Mouse (Mus musculus) CH12.LX (cell line): ENCODE data around the gene Cdx4. TPM values are rescaled to one million over a fixed set of nuclear protein-coding genes. Genes with fewer than 3 reads are reported as not detected.

Source experiments
- DNase-seq: peaks from one replicate; pipeline ENCODE4 v3.0.0-alpha.2; 2013; ENCODE audit errors: extremely low read depth
- H3K27ac ChIP-seq: 2 replicates; pipeline ENCODE4 v1.5.1; 2012; ENCODE audit warnings: low read depth, mild to moderate bottlenecking, control low read depth, moderate library complexity; ENCODE audit not compliant: insufficient read depth
- H3K27me3 ChIP-seq: replicated peaks from 2 replicates; pipeline ENCODE3; 2012; ENCODE audit warnings: inconsistent platforms
- H3K36me3 ChIP-seq, 2 experiments: replicated peaks in 1 of 2; 2 replicates each; pipeline versions ENCODE3 to v1.6.1; 2012; ENCODE audit warnings: inconsistent platforms in 1 of 2, low read length in 1 of 2, mild to moderate bottlenecking in 1 of 2, mixed read lengths in 1 of 2, moderate library complexity in 1 of 2; ENCODE audit not compliant: control insufficient read depth in 1 of 2, insufficient read depth in 1 of 2
- H3K4me1 ChIP-seq, 2 experiments: 2 replicates each; pipeline ENCODE4 v1.6.1; 2012; ENCODE audit warnings: inconsistent platforms in 1 of 2, moderate library complexity in 1 of 2; ENCODE audit not compliant: insufficient read depth in 2 of 2, control insufficient read depth in 1 of 2
- H3K4me2 ChIP-seq: 2 replicates; pipeline ENCODE4 v1.6.1; 2012; ENCODE audit warnings: low read depth, mild to moderate bottlenecking, control low read depth; ENCODE audit not compliant: poor library complexity, insufficient read depth, severe bottlenecking
- H3K4me3 ChIP-seq, 3 experiments: fragments of 150-350 bp in 1 of 3; sonication (generic) in 1 of 3; replicated peaks in 1 of 3; 2 replicates each; pipeline versions ENCODE3 to v1.5.1; 2011 to 2012; ENCODE audit warnings: low read depth in 2 of 3, low read length in 2 of 3, mild to moderate bottlenecking in 2 of 3, moderate library complexity in 2 of 3, control low read depth in 1 of 3, improper control_type of control experiment in 1 of 3, inconsistent platforms in 1 of 3, mixed read lengths in 1 of 3; ENCODE audit not compliant: poor library complexity in 1 of 3
- H3K79me2 ChIP-seq: replicated peaks from 2 replicates; pipeline ENCODE4 v1.6.1; 2012; ENCODE audit warnings: mild to moderate bottlenecking, moderate library complexity; ENCODE audit not compliant: control insufficient read depth, poor library complexity, insufficient read depth, severe bottlenecking; ENCODE audit errors: extremely low read depth
- H3K9ac ChIP-seq: 2 replicates; pipeline ENCODE4 v1.6.1; 2012; ENCODE audit warnings: low read depth, mild to moderate bottlenecking, control low read depth, moderate library complexity; ENCODE audit not compliant: insufficient read depth
- H3K9me3 ChIP-seq: replicated peaks from 2 replicates; pipeline ENCODE3; 2012; ENCODE audit warnings: low read length, inconsistent platforms, mixed read lengths
- BHLHE40 ChIP-seq: IDR thresholded peaks from 2 replicates; pipeline ENCODE4 v1.6.1; 2011; ENCODE audit warnings: mild to moderate bottlenecking, low read depth, low read length, improper control_type of control experiment
- CHD1 ChIP-seq: IDR thresholded peaks from 2 replicates; pipeline ENCODE4 v1.6.1; 2012; ENCODE audit warnings: low read depth, low read length, improper control_type of control experiment, inconsistent platforms
- CHD2 ChIP-seq: IDR thresholded peaks from 2 replicates; pipeline ENCODE4 v1.6.1; 2011; ENCODE audit warnings: low read length, improper control_type of control experiment
- E2F4 ChIP-seq: IDR thresholded peaks from 2 replicates; pipeline ENCODE4 v1.6.1; 2011; ENCODE audit warnings: low read depth, low read length, improper control_type of control experiment; ENCODE audit not compliant: insufficient replicate concordance
- ELF1 ChIP-seq: IDR thresholded peaks from 2 replicates; pipeline ENCODE4 v1.6.1; 2014; ENCODE audit warnings: low read depth, mild to moderate bottlenecking, inconsistent platforms, low read length, improper control_type of control experiment
- EP300 ChIP-seq: IDR thresholded peaks from 2 replicates; pipeline ENCODE4 v1.6.1; 2011; ENCODE audit warnings: low read length, improper control_type of control experiment
- GABPA ChIP-seq: IDR thresholded peaks from 2 replicates; pipeline ENCODE4 v1.6.1; 2012; ENCODE audit warnings: low read depth, low read length, improper control_type of control experiment, inconsistent platforms; ENCODE audit not compliant: insufficient replicate concordance
- HCFC1 ChIP-seq: IDR thresholded peaks from 2 replicates; pipeline ENCODE4 v1.6.1; 2012; ENCODE audit warnings: low read depth, mild to moderate bottlenecking, inconsistent platforms, low read length, improper control_type of control experiment
- IRF4 ChIP-seq: IDR thresholded peaks from 2 replicates; pipeline ENCODE4 v1.6.1; 2014; ENCODE audit warnings: low read depth, mild to moderate bottlenecking, inconsistent platforms, low read length, improper control_type of control experiment
- JUN ChIP-seq: IDR thresholded peaks from 2 replicates; pipeline ENCODE4 v1.6.1; 2011; ENCODE audit warnings: low read depth, mild to moderate bottlenecking, low read length, improper control_type of control experiment, moderate library complexity; ENCODE audit not compliant: insufficient read depth
- KAT2A ChIP-seq: IDR thresholded peaks from 2 replicates; pipeline ENCODE4 v1.6.1; 2012; ENCODE audit warnings: low read length, improper control_type of control experiment, inconsistent platforms; ENCODE audit not compliant: insufficient replicate concordance
- MXI1 ChIP-seq: IDR thresholded peaks from 2 replicates; pipeline ENCODE4 v1.6.1; 2011; ENCODE audit warnings: mild to moderate bottlenecking, low read depth, low read length, improper control_type of control experiment
- MYC ChIP-seq: IDR thresholded peaks from 2 replicates; pipeline ENCODE4 v1.6.1; 2011; ENCODE audit warnings: low read depth, mild to moderate bottlenecking, improper control_type of control experiment, low read length
- NRF1 ChIP-seq: IDR thresholded peaks from 2 replicates; pipeline ENCODE4 v1.6.1; 2014; ENCODE audit warnings: low read depth, mild to moderate bottlenecking, inconsistent platforms, low read length, improper control_type of control experiment, moderate library complexity
- PAX5 ChIP-seq: IDR thresholded peaks from 2 replicates; pipeline ENCODE4 v1.6.1; 2012; ENCODE audit warnings: low read length, inconsistent platforms, mixed read lengths
- POLR2A ChIP-seq: IDR thresholded peaks from 2 replicates; pipeline ENCODE4 v1.6.1; 2011; ENCODE audit warnings: low read depth, mild to moderate bottlenecking, improper control_type of control experiment, low read length
- POLR2AphosphoS2 ChIP-seq: IDR thresholded peaks from 2 replicates; pipeline ENCODE4 v1.6.1; 2011; ENCODE audit warnings: low read depth, low read length, improper control_type of control experiment
- SIN3A ChIP-seq: IDR thresholded peaks from 2 replicates; pipeline ENCODE4 v1.6.1; 2012; ENCODE audit warnings: low read length, improper control_type of control experiment, inconsistent platforms
- SMC3 ChIP-seq: IDR thresholded peaks from 2 replicates; pipeline ENCODE4 v1.6.1; 2011; ENCODE audit warnings: low read depth, low read length, improper control_type of control experiment
- TBP ChIP-seq: conservative IDR thresholded peaks from 2 replicates; pipeline ENCODE4 v1.6.1; 2011; ENCODE audit warnings: low read depth, low read length, improper control_type of control experiment
- TCF12 ChIP-seq: IDR thresholded peaks from 2 replicates; pipeline ENCODE4 v1.6.1; 2014; ENCODE audit warnings: low read depth, mild to moderate bottlenecking, inconsistent platforms, low read length, improper control_type of control experiment
- UBTF ChIP-seq: IDR thresholded peaks from 2 replicates; pipeline ENCODE4 v1.6.1; 2012; ENCODE audit warnings: low read depth, mild to moderate bottlenecking, inconsistent platforms, low read length, improper control_type of control experiment, moderate library complexity
- USF1 ChIP-seq: IDR thresholded peaks from 2 replicates; pipeline ENCODE4 v1.6.1; 2014; ENCODE audit warnings: low read depth, mild to moderate bottlenecking, inconsistent platforms, low read length, improper control_type of control experiment
- USF2 ChIP-seq: conservative IDR thresholded peaks from 2 replicates; pipeline ENCODE4 v1.6.1; 2011; ENCODE audit warnings: low read depth, low read length, improper control_type of control experiment
- ZC3H11A ChIP-seq: IDR thresholded peaks from 2 replicates; pipeline ENCODE4 v1.6.1; 2012; ENCODE audit warnings: low read depth, mild to moderate bottlenecking, inconsistent platforms, low read length, improper control_type of control experiment
- ZNF384 ChIP-seq: IDR thresholded peaks from 2 replicates; pipeline ENCODE4 v1.6.1; 2012; ENCODE audit warnings: low read depth, low read length, improper control_type of control experiment, inconsistent platforms
- dilution Hi-C: fragments of 300-500 bp; cut with MboI; formaldehyde crosslinking; loops from 2 replicates; pipeline ENCODE4 v1.14.3; 2020; ENCODE audit warnings: low sequenced_read_pairs; ENCODE audit not compliant: extremely low pct_unique_long_range_greater_than_20kb, extremely low pct_ligation_motif_present
- in situ Hi-C: fragments of 300-500 bp; cut with MboI; formaldehyde crosslinking; loops from 3 replicates; pipeline ENCODE4 v1.14.3; 2019; ENCODE audit warnings: low sequenced_read_pairs, low pct_ligation_motif_present, low pct_unique_long_range_greater_than_20kb, mixed read lengths
- polyA plus RNA-seq: library from polyadenylated mRNA; unstranded; fragments of >175 nt; gene quantifications from 2 replicates; pipeline ENCODE4 v1.2.1, GENCODE M21; 2012; ENCODE audit warnings: low read depth; ENCODE audit not compliant: insufficient read length
- total RNA-seq, 2 experiments: library from RNA; depleted of rRNA; stranded (reverse); fragments of 300-350 nt in 1 of 2; fragments of >200 nt in 1 of 2; gene quantifications; 2 replicates each; pipeline ENCODE4 v1.2.3; 2012 to 2014

The Cdx4 gene
- total and polyA plus RNA-seq, 3 experiments = not detected

DNA sequence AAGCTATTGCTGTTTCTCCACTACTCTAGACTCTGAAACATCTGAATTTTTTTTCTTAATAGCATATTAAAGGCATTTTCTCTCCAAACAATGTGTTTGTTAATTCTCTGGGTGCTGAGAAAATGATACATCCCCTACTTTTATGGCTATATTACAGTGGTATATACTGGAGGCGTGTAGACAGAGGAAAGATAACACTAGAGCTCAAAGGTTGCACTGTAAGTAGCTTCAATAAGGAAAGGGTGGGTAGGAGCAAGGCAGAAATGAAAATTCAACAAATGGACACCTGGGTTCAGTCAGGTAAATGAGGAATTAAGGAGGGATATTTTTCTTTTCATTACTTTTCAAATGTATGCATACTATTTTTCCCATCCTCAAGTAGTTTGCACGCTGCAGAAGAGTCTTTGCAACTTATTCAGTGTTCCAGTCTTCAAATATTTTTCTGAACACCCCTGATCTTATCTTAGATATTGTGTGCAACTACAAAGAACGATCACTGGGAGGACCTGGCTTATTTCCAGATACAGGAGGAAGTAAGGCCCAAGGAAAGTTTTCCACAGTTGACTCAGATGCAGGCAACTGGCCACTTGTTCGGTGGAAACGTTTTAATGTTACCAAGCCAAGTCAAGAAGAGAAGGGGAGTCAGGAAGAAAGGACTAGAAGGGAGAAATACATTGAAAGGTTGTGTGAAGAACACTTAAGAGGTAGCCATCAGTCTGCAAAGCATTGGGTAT, 10.1 kb downstream of the Cdx4 start:
- Histone ChIP-seq H3K36me3 (no peaks in the 10 kb centered on the region), H3K27ac (no peak overlapping the region), H3K79me2 (no peaks in the 10 kb centered on the region), H3K9me3 (no peaks in the 10 kb centered on the region), H3K4me2 (no peak overlapping the region), H3K4me3 (no peak overlapping the region), H3K27me3 (no peaks in the 10 kb centered on the region), H3K4me1 (peaks cover 0 to 2% of the 10 kb centered on the region in 2 experiments; a peak in 1 of 4 replicates), H3K9ac (no peak overlapping the region)
- dilution Hi-C loops = no loop called here
- TF ChIP-seq ZNF384 (no peak), POLR2A (no peak), NRF1 (no peak), KAT2A (no peak), BHLHE40 (no peak), USF1 (no peak), PAX5 (no peak), USF2 (no peak), MXI1 (no peak), POLR2AphosphoS2 (no peak), MYC (no peak), ZC3H11A (no peak), E2F4 (no peak), SIN3A (no peak), JUN (no peak), ELF1 (no peak), GABPA (no peak), TCF12 (no peak), CHD1 (no peak)
- in situ Hi-C loops = no loop called here
- DNase-seq = no peak

DNA sequence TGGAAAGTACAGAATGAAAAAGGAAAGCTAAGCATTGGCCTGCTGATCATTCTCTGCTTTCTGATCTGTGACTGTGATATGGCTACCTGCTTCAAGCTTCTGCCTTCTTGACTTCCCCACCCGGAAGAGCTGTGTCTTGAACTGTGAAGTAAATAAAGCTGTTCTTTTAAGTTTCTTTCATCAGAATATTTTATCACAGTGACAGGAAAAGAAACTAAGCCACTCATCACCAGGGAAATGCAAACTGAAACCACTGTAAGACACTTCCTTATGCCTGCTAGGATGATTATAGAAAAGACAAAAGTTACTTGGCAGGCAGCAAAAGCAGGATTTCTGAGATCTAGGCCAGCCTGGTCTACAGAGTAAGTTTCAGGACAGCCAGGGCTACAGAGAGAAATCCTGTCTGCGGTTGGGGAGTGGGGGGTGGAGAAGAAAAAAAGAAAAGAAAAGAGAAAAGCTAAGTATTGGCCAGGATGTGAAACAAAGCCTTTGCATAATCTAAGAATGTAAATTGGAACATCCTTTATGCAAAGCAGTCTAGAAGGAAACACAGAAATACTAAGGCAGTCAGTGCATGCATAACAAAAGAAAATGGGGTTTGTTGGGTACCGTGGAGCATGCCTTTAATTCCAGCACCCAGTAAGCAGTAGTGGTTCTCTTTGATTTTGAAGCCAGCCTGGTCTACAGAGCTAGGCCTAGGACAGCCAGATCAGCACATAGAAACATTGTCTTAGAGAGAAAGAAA, 20.3 kb downstream of the Cdx4 start:
- Histone ChIP-seq H3K4me1 (no peaks in the 10 kb centered on the region; a peak in 1 of 4 replicates), H3K36me3 (no peaks in the 10 kb centered on the region), H3K4me3 (no peak overlapping the region), H3K27ac (peak overlapping the region; percentile 29; the same call in 1 of the 2 replicates), H3K27me3 (no peaks in the 10 kb centered on the region), H3K9me3 (no peaks in the 10 kb centered on the region), H3K9ac (no peak overlapping the region), H3K79me2 (no peaks in the 10 kb centered on the region), H3K4me2 (no peak overlapping the region; the same call in 1 of the 2 replicates)
- dilution Hi-C loops = no loop called here
- no peak for TF ChIP-seq EP300
- TF ChIP-seq IRF4 = no peak
- TF ChIP-seq CHD1 = no peak
- no peak for TF ChIP-seq POLR2A
- no peak for TF ChIP-seq KAT2A
- TF ChIP-seq MYC = no peak
- TF ChIP-seq JUN = no peak
- TF ChIP-seq NRF1 = no peak
- no peak for TF ChIP-seq SMC3
- TF ChIP-seq GABPA = no peak
- TF ChIP-seq CHD2 = no peak
- TF ChIP-seq TBP = no peak
- no peak for TF ChIP-seq UBTF
- TF ChIP-seq USF1 = no peak
- TF ChIP-seq TCF12 = no peak
- TF ChIP-seq HCFC1 = no peak
- in situ Hi-C loops = no loop called here
- DNase-seq = peak; percentile 26
